8 mouse cellular contexts compared by ENCODE assay signal in the genomic region with DNA sequence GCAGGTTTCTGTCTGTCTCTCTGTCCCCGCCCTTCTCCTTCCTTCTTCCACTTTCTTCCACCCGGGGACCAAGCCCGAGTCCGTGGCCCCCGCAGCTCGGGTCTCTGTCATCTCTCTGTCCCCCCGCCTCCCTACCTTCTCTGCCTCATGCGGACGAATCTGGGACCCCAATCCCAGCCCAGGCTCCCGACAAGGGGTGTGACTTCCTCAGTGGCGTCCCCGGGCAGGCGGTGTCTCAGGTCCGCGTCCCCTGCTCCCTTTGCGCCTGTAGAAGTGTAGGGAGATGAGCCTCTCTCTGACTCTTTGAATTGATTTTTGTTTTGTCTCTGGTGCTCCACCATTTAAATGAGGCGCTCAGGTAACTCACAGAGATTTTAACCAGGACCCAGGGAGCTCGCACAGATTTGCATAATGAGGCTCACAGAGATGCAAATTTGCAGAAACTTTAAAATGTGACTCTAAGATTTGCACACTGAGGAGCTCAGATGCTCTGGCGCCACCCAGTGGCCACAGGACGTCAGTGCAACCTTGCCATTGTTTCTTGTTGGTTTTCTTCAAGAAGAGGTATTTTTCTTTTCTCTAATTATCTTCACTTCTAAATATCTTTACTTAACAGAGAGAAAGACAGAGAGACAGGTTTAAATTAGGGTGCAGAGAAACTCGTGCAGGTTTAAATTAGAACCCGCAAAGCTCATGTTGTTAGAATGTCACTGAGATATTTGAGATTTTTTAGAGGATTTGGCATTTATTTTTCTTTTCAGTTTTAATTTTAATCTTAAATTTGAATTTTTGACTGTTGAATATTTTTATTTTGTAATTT. TPM values are rescaled to one million over a fixed set of nuclear protein-coding genes. Genes with fewer than 3 reads are reported as not detected.
DNase-seq lines count a peak whose midpoint lies in the region; ATAC-seq and TF ChIP-seq lines count a peak whose summit lies in the region.
"Not testable (repeated sequence)": the region's sequence is repeated elsewhere in the genome, so short reads cannot be mapped to it uniquely, and the experiment has no call there.

No protein-coding gene starts in this region.

- not testable (repeated sequence) for H3K9me3 ChIP-seq in G1E (replicated peaks); hindbrain, embryonic 10.5 days; liver, embryonic 16.5 days (replicated peaks; ENCODE audit: control insufficient read depth, low read length); neural tube, embryonic 14.5 days (ENCODE audit: control insufficient read depth, low read length)

- not testable (repeated sequence) for H3K4me3 ChIP-seq in G1E (ENCODE audit: low read depth, low read length); hindbrain, embryonic 10.5 days; layer of hippocampus, adult 2 months; liver, embryonic 16.5 days (ENCODE audit: low read depth, low read length); neural tube, embryonic 14.5 days (ENCODE audit: low read depth, low read length)

- not testable (repeated sequence) for TF ChIP-seq CTCF in G1E (IDR thresholded peaks at IDR 0.05; ENCODE audit: low read depth, low read length); layer of hippocampus, adult 2 months (conservative IDR thresholded peaks at IDR 0.05)

- not testable (repeated sequence) for H3K36me3 ChIP-seq in G1E (replicated peaks); hindbrain, embryonic 10.5 days; liver, embryonic 16.5 days (ENCODE audit: control insufficient read depth, insufficient read depth); neural tube, embryonic 14.5 days (ENCODE audit: control insufficient read depth, insufficient read depth, low read length)

- 78% methylated on average over 22 of the region's 22 CpGs for WGBS in hindbrain, embryonic 10.5 days
- 67% methylated on average over 19 of the region's 22 CpGs for WGBS in liver, embryonic 16.5 days (ENCODE audit: insufficient replicate concordance)
- WGBS in neural tube, embryonic 14.5 days = 68% methylated on average over 15 of the region's 22 CpGs

- H3K4me1 ChIP-seq in G1E (ENCODE audit: insufficient read depth, low read depth, low read length); hindbrain, embryonic 10.5 days (replicated peaks); liver, embryonic 16.5 days (ENCODE audit: control insufficient read depth, low read depth, low read length); neural tube, embryonic 14.5 days (ENCODE audit: control insufficient read depth, insufficient read depth, low read length): not testable (repeated sequence)

- ATAC-seq in G1E (ENCODE audit: extremely low read depth, insufficient number of reproducible peaks, low FRiP score, poor library complexity, severe bottlenecking) = peak; percentile 57
- ATAC-seq in liver, embryonic 16.5 days (ENCODE audit: low read depth) = peak; percentile 71
- ATAC-seq in neural tube, embryonic 14.5 days (ENCODE audit: low read depth) = peak; percentile 87

- H3K27ac ChIP-seq in hindbrain, embryonic 10.5 days; layer of hippocampus, adult 2 months; liver, embryonic 16.5 days (ENCODE audit: low read length); neural tube, embryonic 14.5 days (ENCODE audit: low read depth, low read length): not testable (repeated sequence)

- not testable (repeated sequence) for H3K9ac ChIP-seq in liver, embryonic 16.5 days (ENCODE audit: low read depth, low read length); neural tube, embryonic 14.5 days (replicated peaks; ENCODE audit: low read depth, low read length)

- DNase-seq in G1E (ENCODE audit: low spot score) = peak; percentile 0
- peak; percentile 77 for DNase-seq in cerebellum, adult 9-11 months
- peak; percentile 63 to 73 for DNase-seq in frontal cortex, postnatal 10 days (ENCODE audit: low spot score in 2 of 2)
- peak; percentile 16 for DNase-seq in hindbrain, embryonic 10.5 days (ENCODE audit: low spot score)
- peak; percentile 34 to 53 for DNase-seq in layer of hippocampus, adult 2 months (ENCODE audit: low spot score in 2 of 2)
- DNase-seq in thymus, adult 18-20 months = peak; percentile 37 to 74

- not testable (repeated sequence) for H3K4me2 ChIP-seq in liver, embryonic 16.5 days (ENCODE audit: low read depth, low read length); neural tube, embryonic 14.5 days (ENCODE audit: low read depth, low read length)

- not testable (repeated sequence) for H3K27me3 ChIP-seq in G1E (ENCODE audit: insufficient read depth, low read length); hindbrain, embryonic 10.5 days (ENCODE audit: insufficient read depth, poor library complexity, severe bottlenecking); liver, embryonic 16.5 days (ENCODE audit: control insufficient read depth, insufficient read depth, low read depth, low read length); neural tube, embryonic 14.5 days (ENCODE audit: control insufficient read depth, insufficient read depth, low read length)

RNA-seq across cellular contexts. Expression of gene Gm21860, which starts 35.8 kb away (rescaled TPM):
- total RNA-seq in G1E (2014; fragmentation: Nextera tagmentation) (not detected in 2 replicates), G1E (2017) (not detected in 2 replicates)
- not detected in 2 replicates for polyA plus RNA-seq in G1E (2012)
- not detected in 2 replicates for polyA plus RNA-seq in hindbrain, embryonic 10.5 days (2016; fragmentation: Nextera tagmentation; extraction: Ambion mirVana)
- total RNA-seq in layer of hippocampus, adult 2 months (2021) = not detected
- not detected in 2 replicates for polyA plus RNA-seq in liver, embryonic 16.5 days (2015; fragmentation: Nextera tagmentation; extraction: Ambion mirVana)
- not detected in 2 replicates for polyA plus RNA-seq in neural tube, embryonic 14.5 days (2014; fragmentation: Nextera tagmentation; extraction: Ambion mirVana)

Comparison
In these comparisons a context has a peak if more than half of its experiments do, and no peak if none do; other contexts are left out.
1. DNase-seq: peak in every context shown above with its lines; median percentile 77 in cerebellum, adult 9-11 months; 68 in frontal cortex, postnatal 10 days; 56 in thymus, adult 18-20 months; 44 in layer of hippocampus, adult 2 months; 16 in hindbrain, embryonic 10.5 days; 0 in G1E.